Mouse (Mus musculus) megakaryocyte-erythroid progenitor cell, adult 5-6 weeks (primary cell): ENCODE measurements around the gene Aff1. TPM values are rescaled to one million over a fixed set of nuclear protein-coding genes. Genes with fewer than 3 reads are reported as not detected.
A peak's percentile ranks its signal among the peaks of the same experiment; 100 is the strongest.

ENCODE experiments used
- ATAC-seq: replicated peaks from 2 replicates; pipeline ENCODE4 v1.8.0; 2016; ENCODE audit warnings: mild to moderate bottlenecking, inconsistent platforms; ENCODE audit not compliant: severe bottlenecking, poor library complexity, low FRiP score, low TSS enrichment
- total RNA-seq, 2 experiments: library from RNA; stranded (forward) in 1 of 2; stranded (reverse) in 1 of 2; fragments of 200-1000, 215-1000 nt in 1 of 2; fragments of >200 nt in 1 of 2; fragmentation: Nextera tagmentation in 1 of 2; gene quantifications; 2 replicates each; pipeline ENCODE4 v1.2.3; 2014 to 2017

Gene Aff1
- total RNA-seq, 2 experiments from 2014 or later, result 15.6 to 58.0 TPM

- ATAC-seq, result no peak
Measured at GRCm38 (mm10) chr5:103852756-103853549, 160.8 kb downstream of the Aff1 start.

- no peak for ATAC-seq
Measured at GRCm38 (mm10) chr5:103854041-103854806, 162.1 kb downstream of the Aff1 start.

- no peak for ATAC-seq
Measured at GRCm38 (mm10) chr5:103854807-103855194, 162.6 kb downstream of the Aff1 start.

GRCm38 (mm10) chr5:103855483-103856211, 163.5 kb downstream of the Aff1 start:
- ATAC-seq, result peak; percentile 29; the same call in 1 of the 2 replicates

- peak; percentile 71 for ATAC-seq
Measured at GRCm38 (mm10) chr5:103856286-103857009, 164.3 kb downstream of the Aff1 start.

GRCm38 (mm10) chr5:103857151-103857550, 165.0 kb downstream of the Aff1 start:
- ATAC-seq, result no peak

GRCm38 (mm10) chr5:103860622-103861021, 168.4 kb downstream of the Aff1 start:
- no peak for ATAC-seq

- no peak for ATAC-seq
Measured at GRCm38 (mm10) chr5:103863759-103864158, 171.6 kb downstream of the Aff1 start.

- no peak for ATAC-seq
Measured at GRCm38 (mm10) chr5:103889766-103890165, 197.6 kb downstream of the Aff1 start.

GRCm38 (mm10) chr5:103898310-103898709, 206.1 kb downstream of the Aff1 start:
- no peak for ATAC-seq

Other genes with a start within 250 kb of the Aff1 start
- not detected in 2 replicates for gene Slc10a6, start 63.0 kb upstream of the Aff1 start, total RNA-seq (2014; fragmentation: Nextera tagmentation)
- not detected in 2 replicates for gene Slc10a6, start 63.0 kb upstream of the Aff1 start, total RNA-seq (2017)
- gene 1700016H13Rik, start 36.4 kb upstream of the Aff1 start, total RNA-seq (2014; fragmentation: Nextera tagmentation), result not detected in 2 replicates
- not detected in 2 replicates for gene 1700016H13Rik, start 36.4 kb upstream of the Aff1 start, total RNA-seq (2017)
- gene Klhl8, start 218.9 kb downstream of the Aff1 start, total RNA-seq (2014; fragmentation: Nextera tagmentation), result 2.1 and 2.2 TPM in 2 replicates
- gene Klhl8, start 218.9 kb downstream of the Aff1 start, total RNA-seq (2017), result 3.6 and 8.5 TPM in 2 replicates